Mouse (Mus musculus) cerebellum, postnatal 14 days (tissue): ENCODE results near the gene Pomt2.
"Not testable (repeated sequence)": the region's sequence is repeated elsewhere in the genome, so short reads cannot be mapped to it uniquely, and the experiment has no call there.

Experiments used
- DNase-seq, 2 experiments: peaks; one replicate each; pipeline ENCODE4 v3.0.0; 2021; ENCODE audit warnings: mixed read lengths in 2 of 2

Gene Pomt2

DNA sequence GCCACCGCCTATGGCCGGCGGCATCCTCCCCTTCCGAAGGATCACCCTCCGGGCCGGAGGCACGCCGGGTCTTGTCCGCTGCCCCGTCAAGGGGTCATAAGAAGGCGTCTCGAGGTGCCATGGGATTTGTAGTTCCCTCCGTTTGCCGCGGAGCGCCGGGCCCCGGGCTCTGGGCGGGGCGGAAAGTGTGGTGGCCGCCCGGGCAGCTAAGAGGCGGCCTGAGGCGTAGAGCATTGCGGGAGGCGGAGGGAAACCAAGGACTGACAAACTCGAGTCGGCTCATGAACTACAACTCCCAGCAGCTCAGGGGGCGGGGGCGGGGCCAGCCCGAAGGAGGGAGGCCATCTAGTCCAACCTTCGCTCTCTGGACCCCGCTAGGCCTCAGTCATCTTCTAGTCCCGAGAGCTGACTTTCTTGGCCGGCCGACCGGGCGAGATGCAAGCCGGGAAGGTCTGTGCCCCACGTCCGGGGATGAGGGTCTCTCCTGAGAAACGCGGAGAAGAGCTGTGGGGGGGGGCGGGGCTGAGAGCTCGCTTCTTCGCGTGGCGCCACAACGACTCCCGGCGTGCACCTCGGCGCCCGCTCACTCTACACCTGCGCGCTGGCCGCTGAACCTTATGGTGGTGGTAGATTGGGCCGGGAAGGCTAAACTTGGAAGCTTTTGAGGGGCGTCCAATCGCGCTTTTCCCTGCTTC is at the start of gene Pomt2:
Gene Pomt2 (minus strand): TSS at position 574 of the 695 bp plus-strand sequence.
- DNase-seq = peak; percentile 84 to 91

DNA sequence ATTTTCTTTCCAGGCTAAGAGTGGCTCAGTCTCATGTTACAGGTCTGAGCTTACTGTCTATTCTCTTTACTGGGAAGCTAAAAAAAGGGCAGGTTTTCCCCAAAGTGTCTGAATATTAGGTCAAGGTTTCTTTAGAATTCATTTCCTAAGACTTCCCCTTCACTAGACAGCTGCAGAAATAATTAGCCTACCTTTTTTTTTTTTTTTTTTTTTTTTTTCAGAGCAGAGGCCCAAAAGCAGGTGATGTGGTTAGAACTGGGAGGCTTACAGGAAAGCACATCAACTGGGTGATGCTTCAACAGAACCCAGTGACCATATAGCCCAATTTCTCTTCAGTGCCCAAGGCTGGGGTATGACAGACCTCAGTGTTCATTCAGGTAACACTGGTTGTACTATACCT is 48.5 kb upstream of the Pomt2 start:
- DNase-seq = no peak

DNA sequence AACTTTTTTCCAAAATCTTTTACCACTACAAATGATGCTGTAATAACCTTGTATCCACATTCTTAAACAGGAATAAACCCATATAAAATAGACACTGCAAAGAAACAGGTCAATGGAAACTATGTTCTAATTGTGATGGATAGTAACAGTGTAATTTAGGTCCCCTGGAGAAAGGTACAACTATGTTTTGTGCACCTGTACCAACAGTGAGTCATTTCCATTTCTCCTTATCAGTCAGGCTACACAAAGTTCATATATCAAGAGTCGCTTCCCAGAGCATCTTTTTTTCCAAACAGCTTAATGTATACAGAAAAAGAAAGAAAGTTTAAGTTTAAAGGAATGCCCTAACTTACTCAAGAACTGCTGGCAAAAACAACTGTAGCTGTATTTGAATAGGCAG is 47.3 kb upstream of the Pomt2 start:
- no peak for DNase-seq

DNA sequence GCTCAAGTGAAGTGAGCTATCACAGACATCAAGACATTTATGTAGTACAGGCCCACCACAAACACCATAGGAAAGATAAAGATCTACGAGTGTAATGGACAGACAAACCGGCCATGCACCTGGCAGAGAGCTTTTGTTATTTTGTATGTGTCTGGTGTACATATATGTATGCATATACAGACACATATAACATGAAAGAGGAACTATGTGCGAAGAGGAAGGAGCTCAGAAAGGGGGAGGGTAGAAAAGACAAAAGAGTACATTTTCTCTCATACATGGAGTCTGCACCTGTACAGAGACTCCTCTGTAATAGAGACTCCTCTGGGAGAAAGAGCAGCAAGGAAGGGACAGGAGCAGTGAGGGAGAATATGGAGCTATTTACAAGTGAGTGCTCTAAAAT is 45.2 kb upstream of the Pomt2 start:
- DNase-seq = no peak

DNA sequence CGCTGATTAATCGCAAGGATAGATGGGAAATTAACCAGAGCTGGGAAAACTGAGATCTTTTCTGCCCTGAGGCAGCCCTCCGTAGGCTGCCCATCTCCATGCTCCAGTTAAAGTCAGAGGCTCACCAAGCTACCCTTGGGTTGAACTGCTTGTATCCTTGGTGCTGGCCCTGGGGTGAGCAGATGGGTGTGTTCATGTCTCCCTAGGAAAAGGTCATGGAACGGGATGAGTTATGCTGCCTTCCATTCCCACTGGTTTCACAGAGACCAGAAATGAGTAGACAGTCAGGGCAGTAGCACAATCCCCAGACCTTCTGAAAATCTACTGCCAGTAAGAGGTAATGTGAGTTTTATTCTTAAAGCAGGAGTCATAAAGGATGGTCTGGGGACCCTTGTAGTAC is 29.9 kb upstream of the Pomt2 start:
- DNase-seq = no peak

DNA sequence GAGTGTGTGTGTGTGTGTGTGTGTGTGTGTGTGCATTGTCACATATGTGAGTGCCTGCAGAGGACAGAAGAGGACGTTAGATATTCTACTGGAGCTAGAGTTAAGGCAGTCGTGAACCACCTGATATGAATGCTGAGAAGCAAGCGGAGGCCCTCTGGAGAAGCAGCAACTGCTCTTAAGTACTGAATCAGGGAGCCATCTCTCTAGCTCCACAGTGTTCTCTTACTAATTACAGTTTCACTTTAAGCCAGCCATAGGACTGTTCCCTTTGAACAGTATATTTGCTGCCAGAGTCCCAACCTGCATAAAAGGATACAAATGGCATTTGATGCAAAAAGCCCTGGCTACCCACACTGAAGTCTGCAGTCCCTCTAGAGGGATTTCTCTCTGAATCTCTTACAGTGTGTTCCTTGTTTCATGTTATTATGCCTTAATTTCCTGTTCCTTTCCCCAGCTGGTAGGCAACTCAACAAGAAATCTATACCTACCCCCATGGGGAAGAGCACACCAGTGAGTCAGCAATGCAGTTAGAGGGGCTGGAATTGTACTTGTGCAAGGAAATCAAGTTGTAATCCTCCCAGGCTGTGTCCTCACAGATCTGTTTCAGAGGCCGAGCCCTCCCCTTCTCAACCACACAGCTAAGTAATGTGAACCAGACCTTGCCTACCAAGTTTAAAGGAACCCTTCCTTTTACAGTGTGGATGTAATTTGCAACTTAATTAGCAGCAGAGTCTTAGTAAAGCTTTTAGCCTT is 27.6 kb upstream of the Pomt2 start:
- no peak for DNase-seq

DNA sequence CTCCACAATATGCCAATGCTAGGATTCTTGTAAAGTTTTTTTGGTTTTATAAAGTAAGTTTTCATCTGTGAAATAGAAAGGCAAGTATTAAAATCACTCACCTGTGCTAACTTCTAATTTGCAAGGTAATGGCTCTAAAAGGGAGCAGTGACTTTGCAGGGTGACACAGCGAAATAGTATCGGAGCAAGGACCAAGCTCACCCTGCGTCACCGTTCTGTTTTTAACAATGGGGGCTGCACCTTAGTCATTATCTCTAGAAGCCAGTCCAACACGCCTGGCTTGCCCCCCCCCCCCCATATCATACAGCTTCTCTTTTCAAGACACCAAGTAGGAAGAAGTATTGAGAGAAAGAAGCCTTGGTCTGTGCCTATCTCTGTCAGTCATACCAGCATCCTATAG is 13.0 kb upstream of the Pomt2 start:
- no peak for DNase-seq

DNA sequence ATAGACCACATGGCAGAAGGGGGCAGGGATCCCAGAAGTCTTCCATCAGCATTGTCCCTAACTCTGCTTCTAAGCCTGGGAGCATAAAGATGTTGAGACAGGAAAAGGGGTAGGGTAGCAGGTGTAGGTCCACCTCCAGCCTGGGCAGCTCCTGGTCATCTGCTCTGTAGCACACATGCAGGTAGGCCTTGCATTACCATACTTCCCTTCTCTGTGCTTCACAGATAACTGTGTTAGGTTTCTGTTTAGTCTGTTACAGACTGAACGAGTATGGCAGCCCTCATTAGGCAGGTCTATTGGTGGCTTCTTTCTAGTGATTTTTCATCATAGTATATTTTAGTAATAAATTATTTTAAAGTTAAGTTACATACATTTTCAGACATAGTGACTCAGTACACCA is 12.5 kb upstream of the Pomt2 start:
- DNase-seq = no peak

DNA sequence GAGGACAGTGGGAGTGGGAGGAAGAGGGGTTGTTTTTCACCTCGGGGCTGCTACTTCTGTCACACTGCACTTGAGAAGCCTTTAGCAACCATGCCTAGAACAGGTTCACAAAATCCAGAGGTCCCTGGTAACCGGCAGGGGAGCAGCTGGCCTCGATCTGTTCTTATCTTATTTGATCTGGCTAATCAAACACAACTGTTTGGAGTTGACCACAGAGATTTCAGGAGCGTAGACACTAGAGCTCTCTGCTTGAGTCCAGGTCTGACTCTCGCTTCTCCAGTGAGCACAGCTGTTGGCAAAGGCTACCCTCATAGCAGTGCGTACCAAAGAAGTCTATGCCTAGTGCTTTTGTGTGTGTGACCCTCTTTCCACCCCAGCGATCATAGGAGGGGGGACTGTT is 10.3 kb upstream of the Pomt2 start:
- no peak for DNase-seq

DNA sequence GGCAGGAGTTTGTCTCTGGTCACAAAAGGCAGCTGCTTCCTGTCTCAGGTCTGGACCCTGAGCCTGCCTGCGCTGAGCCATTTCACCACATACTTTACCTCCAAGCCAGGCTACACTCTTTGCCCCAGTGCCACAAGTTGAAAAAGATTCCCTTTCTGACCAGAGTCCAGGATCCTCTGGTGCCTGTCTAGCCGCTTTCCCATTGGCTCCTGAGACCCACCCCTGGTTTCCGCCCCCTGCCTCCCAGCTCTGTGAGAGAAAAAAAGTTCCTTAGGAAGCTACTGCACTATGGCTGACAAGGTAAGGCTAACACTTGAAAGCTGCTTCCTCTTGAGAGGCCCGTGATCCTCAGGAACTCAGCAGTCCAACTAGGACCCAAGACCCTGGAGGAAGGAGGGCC is 9.6 kb upstream of the Pomt2 start:
- no peak for DNase-seq

DNA sequence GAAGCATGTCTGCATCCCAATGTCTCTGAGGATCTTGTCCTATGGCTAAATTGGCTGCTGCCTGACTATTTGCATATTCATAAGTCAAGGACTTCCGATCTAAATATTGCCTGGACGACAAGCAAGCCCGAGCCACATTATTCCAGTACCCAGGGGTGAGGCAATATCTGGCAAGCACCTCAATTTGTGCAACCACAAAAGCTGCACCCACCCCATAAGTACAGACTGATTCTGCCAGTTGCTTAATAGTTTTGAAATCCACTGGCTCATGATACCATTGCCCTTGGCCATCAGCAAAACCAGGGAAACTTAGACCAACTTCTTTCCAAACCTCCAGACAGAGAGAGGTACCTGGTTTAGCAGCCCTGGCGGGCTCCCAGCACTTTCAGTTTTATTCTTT is 6.7 kb upstream of the Pomt2 start:
- DNase-seq = not testable (repeated sequence)

DNA sequence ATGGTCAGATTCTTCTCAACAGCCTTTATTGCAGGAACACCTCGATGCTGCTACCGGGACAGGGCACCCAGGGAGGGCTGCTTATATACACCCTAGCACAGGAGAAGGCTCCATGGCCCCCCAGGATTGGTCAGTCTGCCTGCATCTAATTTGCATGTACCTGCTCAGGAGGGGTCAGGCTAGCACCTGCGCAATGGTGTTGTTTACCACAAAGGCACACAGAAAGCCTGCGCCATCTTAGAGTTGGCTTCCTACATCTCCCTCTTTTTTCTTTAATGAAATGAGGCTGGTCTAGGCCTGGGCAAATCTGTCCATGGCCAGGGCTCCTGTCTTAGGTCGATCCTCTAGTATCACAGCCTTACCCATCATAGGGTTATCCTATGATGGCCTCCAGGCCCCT is 1.7 kb upstream of the Pomt2 start:
- DNase-seq = no peak

DNA sequence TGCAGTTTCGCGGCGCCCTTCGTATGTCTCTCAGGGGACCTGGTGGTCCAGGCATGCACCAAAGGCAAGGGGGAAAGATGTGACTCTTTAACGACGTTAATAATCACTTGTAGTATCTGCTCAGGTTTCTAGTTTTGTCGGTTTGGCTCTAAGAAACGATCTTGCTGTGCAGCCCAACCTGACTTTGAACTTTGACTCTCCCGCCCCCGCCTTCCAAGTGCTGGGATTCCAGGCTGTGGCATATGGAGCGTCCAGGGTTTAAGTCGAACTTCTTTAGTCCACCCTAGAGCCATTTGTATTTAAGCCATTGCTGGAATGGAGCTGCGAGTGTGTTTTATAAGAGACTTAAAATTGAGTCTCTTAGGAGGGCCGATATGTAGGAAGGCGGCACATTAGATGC is 368 bp upstream of the Pomt2 start:
- DNase-seq = no peak

DNA sequence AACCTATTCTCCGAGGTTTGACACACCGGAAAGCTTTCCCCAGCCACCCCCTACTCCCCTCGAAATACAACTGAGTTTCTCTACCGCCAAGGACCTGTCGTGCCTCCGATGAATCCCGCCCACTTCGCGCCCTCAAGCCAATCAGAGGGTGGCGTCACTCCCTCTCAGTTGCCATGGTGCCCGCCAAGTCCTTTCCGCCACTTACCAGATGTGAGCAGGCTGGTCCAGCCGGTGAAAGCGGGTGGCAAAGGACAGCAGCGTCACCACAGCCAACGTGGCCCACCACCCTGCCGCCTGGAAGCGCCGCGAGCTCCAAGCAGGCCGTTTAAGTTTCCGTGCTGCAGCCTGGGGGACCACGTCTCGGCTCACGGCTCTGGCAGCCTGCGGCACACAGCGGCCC is 802 bp downstream of the Pomt2 start, which contains the start of gene Gstz1:
Gene Gstz1 (plus strand): TSS at position 200 of the 400 bp plus-strand sequence.
- peak; percentile 86 to 91 for DNase-seq

DNA sequence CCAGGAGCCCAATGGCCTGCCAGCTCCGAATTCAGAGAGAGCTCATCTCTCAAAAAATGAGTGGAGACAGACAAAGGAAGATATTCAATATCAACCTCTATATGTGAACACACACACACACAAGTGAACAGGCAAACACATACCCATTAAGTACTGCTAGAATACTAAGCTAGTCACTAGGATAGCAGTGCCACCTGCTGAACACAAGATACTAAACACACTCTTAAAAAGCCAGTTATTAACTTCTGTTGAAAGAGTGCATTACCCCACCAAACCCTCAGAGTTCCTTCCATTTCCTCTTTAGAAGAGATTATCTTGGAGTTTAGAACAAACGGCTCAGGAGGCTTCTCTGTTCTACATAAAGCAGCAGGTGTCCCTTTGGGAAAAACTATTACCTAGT is 5.6 kb downstream of the Pomt2 start:
- DNase-seq = peak in 1 of 2 experiments; percentile 18

DNA sequence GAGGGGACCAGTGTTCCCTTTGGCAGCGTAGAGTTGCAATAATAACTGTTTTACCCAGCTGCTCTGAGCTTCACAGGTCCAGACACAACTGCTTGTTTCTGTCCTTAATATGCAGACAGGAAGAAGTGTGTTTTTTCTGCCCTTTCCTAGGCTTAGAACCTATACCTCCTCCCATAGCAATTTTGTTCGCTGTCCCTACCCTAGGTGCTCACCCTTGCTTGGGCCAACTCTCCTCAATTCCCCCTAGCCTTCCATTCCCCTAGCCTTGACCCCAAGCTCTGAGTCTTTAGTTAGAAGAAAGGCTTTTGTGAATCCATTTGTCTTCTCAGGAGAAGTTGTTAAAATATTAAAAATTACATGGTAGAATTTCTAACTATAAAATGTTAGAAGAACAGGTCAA is 9.0 kb downstream of the Pomt2 start:
- no peak for DNase-seq

DNA sequence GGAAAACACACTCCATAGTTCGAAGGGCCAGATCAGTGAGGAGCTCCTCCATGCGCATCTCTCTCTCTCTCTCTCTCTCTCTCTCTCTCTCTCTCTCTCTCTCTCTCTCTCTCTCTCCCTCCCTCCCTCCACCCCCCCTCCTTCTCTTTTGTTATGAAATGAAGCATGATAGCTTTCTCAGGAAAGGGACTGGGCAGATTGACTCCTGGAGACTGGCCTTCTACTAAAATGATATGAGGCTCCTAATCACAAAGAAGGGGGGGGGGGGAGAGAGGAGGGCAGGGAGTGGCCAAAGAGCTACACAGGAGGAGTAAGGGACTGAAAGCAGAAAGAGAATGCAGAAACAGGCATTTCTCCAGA is 9.4 kb downstream of the Pomt2 start:
- no peak for DNase-seq

DNA sequence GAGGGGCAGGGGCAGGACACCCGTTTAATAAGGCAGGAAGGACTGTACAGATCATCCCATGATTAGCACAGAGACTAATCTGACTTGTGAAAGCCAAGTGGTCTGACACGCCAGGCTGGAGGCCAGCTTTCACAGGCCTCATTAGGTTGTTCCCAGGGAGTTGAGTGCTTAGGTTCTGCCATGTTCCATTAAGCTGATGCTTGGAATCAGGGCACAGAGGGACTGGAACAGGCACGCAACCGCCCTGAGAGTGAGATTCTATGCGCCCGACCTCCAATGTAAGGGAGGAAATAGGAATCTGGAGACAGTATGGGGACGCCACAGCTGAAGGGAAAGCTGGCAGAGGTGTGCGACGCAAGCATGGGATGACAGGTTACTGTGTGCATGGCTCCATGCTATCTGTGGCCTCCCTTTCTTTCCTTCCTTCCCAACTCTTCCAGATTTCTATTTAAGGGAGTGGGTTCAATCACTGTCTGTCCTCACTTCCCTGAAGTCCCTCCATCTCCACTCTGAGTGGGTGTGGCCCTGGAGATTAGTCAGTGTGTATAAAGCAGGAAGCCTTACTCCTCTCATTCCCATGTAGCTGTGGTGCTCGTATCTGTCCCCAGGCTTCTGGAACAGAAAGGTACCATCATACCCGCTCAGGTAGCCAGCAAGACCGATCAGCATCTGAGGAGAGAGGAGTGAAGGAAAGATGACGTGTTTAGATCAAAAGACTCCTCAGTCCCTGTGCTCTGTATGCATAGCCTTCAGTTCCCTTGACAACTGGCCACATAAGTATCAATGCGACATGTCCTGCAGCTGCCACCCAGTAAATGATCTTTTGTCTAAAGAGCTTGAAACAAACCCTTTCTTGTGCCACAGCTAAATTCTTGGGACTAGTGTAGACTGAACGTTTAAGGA is 10.1 kb downstream of the Pomt2 start:
- DNase-seq = peak; percentile 49 to 50

DNA sequence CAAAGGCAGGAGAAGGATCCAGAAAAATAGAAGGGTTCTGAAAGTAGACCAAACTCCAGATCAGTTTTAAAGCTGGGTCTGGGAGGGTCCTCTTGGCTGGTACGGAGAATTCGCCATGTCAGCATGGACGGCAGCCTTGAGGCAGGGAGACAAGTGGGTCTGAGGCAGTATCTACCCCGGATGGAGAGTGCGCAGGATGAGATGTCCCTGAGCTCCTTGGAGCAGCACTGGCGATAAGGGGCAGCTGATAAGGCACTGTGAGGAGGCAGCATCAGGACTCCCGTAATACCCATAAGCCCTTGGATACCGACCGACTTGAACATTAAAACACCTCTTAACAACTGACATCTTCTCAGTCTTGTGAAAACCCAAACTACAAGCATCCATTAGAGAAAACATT is 15.0 kb downstream of the Pomt2 start:
- DNase-seq = no peak

DNA sequence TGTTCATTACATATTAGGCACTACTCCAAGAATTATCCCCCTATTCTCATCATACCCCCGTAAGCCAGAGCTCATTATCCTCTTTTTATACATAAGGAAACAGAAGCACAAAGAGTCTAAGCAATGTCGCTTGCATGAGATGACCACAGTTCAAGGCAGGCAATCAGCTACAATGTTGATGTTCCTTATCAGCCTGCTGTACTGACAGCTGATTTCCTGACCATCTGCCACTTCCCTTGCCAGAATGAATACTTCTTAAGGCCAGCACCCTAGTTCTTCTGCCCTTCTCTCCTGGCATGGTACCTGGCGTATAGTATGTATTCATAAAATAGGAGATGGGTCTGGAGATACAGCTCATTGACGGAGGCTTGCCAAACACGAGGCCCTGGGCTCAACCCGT is 15.6 kb downstream of the Pomt2 start:
- DNase-seq = no peak

DNA sequence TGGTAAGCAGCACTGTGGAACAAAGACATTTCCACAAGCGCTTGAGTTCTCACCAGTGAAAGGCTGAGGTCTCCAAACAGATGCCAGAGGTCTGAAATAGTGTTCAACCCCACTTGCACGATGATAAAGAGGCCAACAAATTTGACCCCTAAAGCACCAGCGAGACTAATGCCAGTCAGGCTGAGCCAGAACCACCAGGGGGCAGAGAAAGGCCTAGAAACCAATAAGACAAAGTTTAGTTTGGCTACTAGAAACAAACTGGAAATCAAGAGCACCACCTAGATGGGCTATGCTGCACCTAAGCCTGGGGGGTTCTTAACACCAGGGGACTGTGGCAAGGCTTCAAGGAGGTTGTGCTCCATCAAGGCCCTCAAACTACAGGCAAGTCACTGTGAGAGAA is 16.1 kb downstream of the Pomt2 start:
- DNase-seq = peak in 1 of 2 experiments; percentile 47

DNA sequence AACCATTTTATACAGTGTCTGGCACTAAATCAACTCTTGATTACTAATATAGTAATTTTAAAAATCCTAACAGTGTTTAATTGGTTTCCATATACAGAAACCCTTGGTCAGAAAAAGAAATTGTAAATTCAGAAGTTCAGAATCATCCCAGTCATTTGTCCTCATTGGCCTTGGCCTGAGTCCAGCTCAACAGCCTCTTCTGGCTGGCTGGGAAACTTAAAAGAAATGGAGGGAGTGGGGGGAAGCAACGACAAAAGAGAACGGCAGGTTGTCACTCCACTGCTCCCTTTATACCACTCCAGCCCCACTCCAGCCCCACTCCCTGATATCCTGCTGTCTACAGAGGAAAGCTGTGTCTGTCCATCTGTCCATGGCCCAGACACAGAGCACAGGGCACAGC is 16.6 kb downstream of the Pomt2 start:
- peak in 1 of 2 experiments; percentile 35 for DNase-seq

DNA sequence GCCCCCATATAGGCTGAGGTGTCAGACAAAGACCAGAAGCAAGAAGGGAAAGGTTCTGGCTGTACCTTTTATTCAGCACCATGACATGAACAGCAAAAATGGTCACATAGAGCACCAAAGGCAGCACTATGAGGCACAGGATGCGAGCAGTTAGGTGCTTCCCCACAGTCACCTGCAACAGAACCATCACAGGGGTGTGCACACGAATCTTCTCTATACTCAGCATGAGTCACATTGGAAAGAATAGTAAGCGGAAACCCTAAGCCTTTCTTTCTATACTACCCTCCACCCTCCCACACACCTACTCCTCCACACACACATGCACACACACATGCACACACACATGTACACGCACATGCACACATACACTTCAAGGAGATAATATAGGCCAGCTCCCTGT is 17.5 kb downstream of the Pomt2 start:
- DNase-seq = no peak

DNA sequence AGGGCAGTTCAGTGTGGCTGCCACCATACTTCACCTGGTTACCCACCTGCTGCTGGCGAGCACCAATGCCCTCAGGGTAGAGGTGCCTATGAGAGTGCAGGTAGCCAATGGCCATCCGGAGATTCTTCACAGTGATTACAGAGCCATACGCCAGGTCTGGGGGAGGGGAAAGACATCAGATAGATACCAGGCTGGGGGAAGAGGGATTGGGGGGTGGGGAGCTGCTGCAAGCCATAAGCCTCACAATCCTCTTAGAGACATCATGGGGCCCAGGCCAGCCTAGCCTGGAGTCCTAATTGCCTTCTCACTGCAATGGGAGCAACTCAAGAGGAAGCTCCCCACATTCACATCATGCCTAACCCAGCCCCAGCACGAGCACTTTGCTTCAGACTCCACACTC is 20.5 kb downstream of the Pomt2 start:
- DNase-seq = no peak
